Mouse (Mus musculus) ES-Bruce4 (cell line): ENCODE data around the gene Flvcr2. TPM values are rescaled to one million over a fixed set of nuclear protein-coding genes. Genes with fewer than 3 reads are reported as not detected.
A peak's percentile ranks its signal among the peaks of the same experiment; 100 is the strongest.

Source experiments
- H3K27ac ChIP-seq: 2 replicates; pipeline ENCODE4 v1.5.1; 2012; ENCODE audit warnings: low read length, inconsistent platforms; ENCODE audit not compliant: insufficient read depth
- H3K27me3 ChIP-seq: 2 replicates; pipeline ENCODE4 v1.6.1; 2012; ENCODE audit warnings: mild to moderate bottlenecking, low read length, inconsistent platforms; ENCODE audit not compliant: control insufficient read depth, poor library complexity, insufficient read depth, severe bottlenecking
- H3K36me3 ChIP-seq: 2 replicates; pipeline ENCODE4 v1.6.1; 2012; ENCODE audit warnings: inconsistent platforms, mild to moderate bottlenecking, low read length, moderate library complexity; ENCODE audit not compliant: control insufficient read depth, poor library complexity, insufficient read depth, severe bottlenecking
- H3K4me1 ChIP-seq: one replicate; pipeline ENCODE4 v1.8.1; 2011; ENCODE audit warnings: low read length; ENCODE audit not compliant: control insufficient read depth, insufficient read depth
- H3K4me3 ChIP-seq: 2 replicates; pipeline ENCODE4 v1.5.1; 2011; ENCODE audit warnings: low read depth, mild to moderate bottlenecking, low read length
- H3K9ac ChIP-seq: 2 replicates; pipeline ENCODE4 v1.6.1; 2012; ENCODE audit warnings: low read depth, mild to moderate bottlenecking, inconsistent platforms; ENCODE audit not compliant: poor library complexity, severe bottlenecking
- H3K9me3 ChIP-seq: replicated peaks from 2 replicates; pipeline ENCODE4 v1.6.1; 2012; ENCODE audit warnings: mild to moderate bottlenecking, low read length, inconsistent platforms; ENCODE audit not compliant: control insufficient read depth, poor library complexity, insufficient read depth, severe bottlenecking
- CTCF ChIP-seq: IDR thresholded peaks from one replicate; pipeline ENCODE4 v1.8.1; 2011; ENCODE audit warnings: low read depth, low read length
- EP300 ChIP-seq: IDR thresholded peaks from 2 replicates; pipeline ENCODE4 v1.6.1; 2011; ENCODE audit warnings: low read depth, low read length; ENCODE audit not compliant: insufficient read depth
- POLR2A ChIP-seq: IDR thresholded peaks from one replicate; pipeline ENCODE4 v1.8.1; 2011; ENCODE audit warnings: low read length; ENCODE audit not compliant: insufficient read depth
- polyA plus RNA-seq: library from polyadenylated mRNA; stranded (reverse); fragments of >200 nt; gene quantifications from 2 replicates; pipeline ENCODE4 v1.2.4, GENCODE M21; 2011; ENCODE audit warnings: low read depth; ENCODE audit not compliant: missing spikeins, insufficient read depth, insufficient read length

Gene Flvcr2
- polyA plus RNA-seq, 1 experiment = 6.0 TPM

- no peak overlapping the region for H3K27ac ChIP-seq
These were observed 419 bp downstream of the Flvcr2 start for GRCm38 (mm10) chr12:85746696-85747219.

GRCm38 (mm10) chr12:85747343-85747742 lies 1.0 kb downstream of the Flvcr2 start:
- Histone ChIP-seq H3K27me3 (no peaks in the 10 kb centered on the region), H3K27ac (no peak overlapping the region), H3K36me3 (no peaks in the 10 kb centered on the region), H3K9me3 (no peaks in the 10 kb centered on the region), H3K4me3 (0 out of 2 replicates have a peak overlapping the region, but pooled peaks have one; percentile 71), H3K9ac (no peak overlapping the region), H3K4me1 (no peaks in the 10 kb centered on the region)
- TF ChIP-seq POLR2A (no peak), EP300 (no peak), CTCF (no peak)

More at GRCm38 (mm10) chr12:85746696-85747219, 419 bp downstream of the Flvcr2 start:
- Histone ChIP-seq H3K4me3 (peak overlapping the region; percentile 71), H3K9ac (peak overlapping the region; percentile 34; the same call in 1 of the 2 replicates), H3K4me1 (no peaks in the 10 kb centered on the region), H3K27me3 (no peaks in the 10 kb centered on the region), H3K9me3 (no peaks in the 10 kb centered on the region), H3K36me3 (no peaks in the 10 kb centered on the region)
- TF ChIP-seq POLR2A (no peak), EP300 (no peak), CTCF (no peak)

GRCm38 (mm10) chr12:85749861-85750260 lies 3.5 kb downstream of the Flvcr2 start:
- Histone ChIP-seq H3K27ac (no peak overlapping the region), H3K27me3 (no peaks in the 10 kb centered on the region), H3K36me3 (no peaks in the 10 kb centered on the region), H3K4me1 (peaks cover 4% of the 10 kb centered on the region), H3K9me3 (no peaks in the 10 kb centered on the region), H3K4me3 (no peak overlapping the region), H3K9ac (no peak overlapping the region)
- TF ChIP-seq CTCF (no peak), EP300 (no peak), POLR2A (no peak)

GRCm38 (mm10) chr12:85752116-85752515 lies 5.8 kb downstream of the Flvcr2 start:
- peaks cover 4% of the 10 kb centered on the region for H3K4me1 ChIP-seq
- H3K27ac ChIP-seq = no peak overlapping the region
- no peak overlapping the region for H3K4me3 ChIP-seq
- H3K9ac ChIP-seq = no peak overlapping the region
- TF ChIP-seq EP300 (no peak), POLR2A (no peak), CTCF (no peak)
- H3K9me3 ChIP-seq = no peaks in the 10 kb centered on the region
- no peaks in the 10 kb centered on the region for H3K27me3 ChIP-seq
- H3K36me3 ChIP-seq = no peaks in the 10 kb centered on the region

GRCm38 (mm10) chr12:85753223-85753622 lies 6.9 kb downstream of the Flvcr2 start:
- Histone ChIP-seq H3K27ac (peak overlapping the region; percentile 58), H3K27me3 (no peaks in the 10 kb centered on the region), H3K4me1 (peaks cover 4% of the 10 kb centered on the region), H3K9ac (no peak overlapping the region), H3K4me3 (no peak overlapping the region), H3K9me3 (no peaks in the 10 kb centered on the region), H3K36me3 (no peaks in the 10 kb centered on the region)
- TF ChIP-seq POLR2A (no peak), CTCF (no peak), EP300 (no peak)

- H3K9me3 ChIP-seq = no peaks in the 10 kb centered on the region
- no peaks in the 10 kb centered on the region for H3K36me3 ChIP-seq
- no peaks in the 10 kb centered on the region for H3K27me3 ChIP-seq
- H3K9ac ChIP-seq = no peak overlapping the region
- no peak overlapping the region for H3K27ac ChIP-seq
- TF ChIP-seq POLR2A = no peak
- TF ChIP-seq EP300 = 0 out of 2 replicates have a peak, but pooled peaks have one; percentile 7
- H3K4me3 ChIP-seq = no peak overlapping the region
- H3K4me1 ChIP-seq = peaks cover 4% of the 10 kb centered on the region
These were observed 8.4 kb downstream of the Flvcr2 start for GRCm38 (mm10) chr12:85754611-85755265.
